ENCODE assay signal across 11 mouse cellular contexts in the genomic region with DNA sequence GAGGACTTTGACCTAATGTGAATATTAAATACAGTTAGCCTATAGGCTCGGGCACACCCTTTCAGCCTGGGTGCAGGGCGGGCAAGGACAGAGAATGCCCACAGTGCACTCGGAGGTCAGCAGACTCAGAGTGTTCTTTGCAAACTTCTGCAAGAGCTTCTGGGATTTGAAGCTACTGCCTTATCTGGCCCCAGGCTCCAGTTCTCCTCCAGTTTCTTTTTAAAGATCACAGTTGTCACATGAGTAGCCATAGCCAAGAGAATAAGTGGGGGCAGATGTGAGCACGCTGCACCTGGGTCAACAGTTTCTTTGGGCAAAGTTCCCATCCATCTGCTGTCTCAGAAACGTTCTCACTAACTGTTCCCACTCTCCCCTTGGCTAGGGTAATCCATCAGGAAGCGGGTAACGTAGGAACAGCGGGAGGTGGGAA.
DNase-seq lines count a peak whose midpoint lies in the region; TF ChIP-seq lines count a peak whose summit lies in the region.
"Had no signal": no experiment of that assay in that cellular context is flagged by ENCODE, and none has a peak within 500 bp of the region (broad histone marks: within the 10 kb centered on the region; RNA-seq: fewer than 3 reads in every experiment).

No protein-coding gene starts in this region.

- peak; percentile 45 for DNase-seq in layer of hippocampus, adult 11-12 months (ENCODE audit: low spot score)
- DNase-seq in layer of hippocampus, adult 9-10 months (ENCODE audit: low spot score), result no peak
- peak; percentile 61 to 80 for DNase-seq in heart, adult 9 months (ENCODE audit: low spot score in 2 of 2)
- peak; percentile 77 for DNase-seq in skeletal muscle tissue, adult 2 months (ENCODE audit: low read depth, low spot score)
- no peak for DNase-seq in adrenal gland, postnatal 10 days
- no peak for DNase-seq in cerebellum, postnatal 25 days
- DNase-seq: kidney, adult 2 months; lung, adult 18-20 months; thymus, postnatal 36 days had no signal

- TF ChIP-seq POLR2A in cortical plate, adult 2 months (IDR thresholded peaks at IDR 0.05; ENCODE audit: extremely low read depth, insufficient read depth, low read length), result no peak

- TF ChIP-seq CTCF in cortical plate, adult 2 months (IDR thresholded peaks at IDR 0.05; ENCODE audit: extremely low read depth, insufficient read depth, low read length), result no peak

- H3K4me1 ChIP-seq in cortical plate, adult 2 months (ENCODE audit: control insufficient read depth, insufficient read depth, low read length), result peaks cover 16% of the 10 kb centered on the region

- H3K27ac ChIP-seq in cortical plate, adult 2 months (ENCODE audit: insufficient read depth, low read length), result peak overlapping the region; percentile 43; the same call in 1 of the 2 replicates

- no peak overlapping the region for H3K4me3 ChIP-seq in cortical plate, adult 2 months (ENCODE audit: insufficient read depth, low read length)
- H3K4me3 ChIP-seq: erythroblast, embryonic 14.5 days had no signal

Comparison
In these comparisons a context has a peak if more than half of its experiments do, and no peak if none do; other contexts are left out.
1. DNase-seq: peak in layer of hippocampus, adult 11-12 months (single experiment), heart, adult 9 months (2 of 2) and skeletal muscle tissue, adult 2 months (single experiment); none in layer of hippocampus, adult 9-10 months (single experiment), adrenal gland, postnatal 10 days (single experiment) and cerebellum, postnatal 25 days (0 of 2).